Mouse (Mus musculus) ES-Bruce4 (cell line): Measurements from ENCODE around the gene Cemip2.

Source experiments
- EP300 ChIP-seq: IDR thresholded peaks from 2 replicates; pipeline ENCODE4 v1.6.1; 2011; ENCODE audit warnings: low read depth, low read length; ENCODE audit not compliant: insufficient read depth
- POLR2A ChIP-seq: IDR thresholded peaks from one replicate; pipeline ENCODE4 v1.8.1; 2011; ENCODE audit warnings: low read length; ENCODE audit not compliant: insufficient read depth

- TF ChIP-seq EP300 (peak; percentile 80), POLR2A (no peak)
These were observed 116.7 kb downstream of the Cemip2 start for GRCm38 (mm10) chr19:21894792-21895191.
